Mouse (Mus musculus): ENCODE data around the gene Gpr108. TPM values are rescaled to one million over a fixed set of nuclear protein-coding genes. Genes with fewer than 3 reads are reported as not detected.

Gene Gpr108
- polyA plus RNA-seq, 1 experiment from 2014 or later: 12.0 TPM

GRCm38 (mm10) chr17:57245311-57245929, 2.8 kb downstream of the Gpr108 start:
- ATAC-seq (ENCODE audit: insufficient read depth): no peak
- Histone ChIP-seq H3K4me3 (replicated peaks) (no peak overlapping the region), H3K27ac (replicated peaks) (no peak overlapping the region), H3K27me3 (peaks cover 11% of the 10 kb centered on the region), H3K9me3 (replicated peaks) (no peaks in the 10 kb centered on the region), H3K4me2 (no peak overlapping the region), H3K9ac (no peak overlapping the region), H3K4me1 (replicated peaks) (peaks cover 41% of the 10 kb centered on the region), H3K36me3 (replicated peaks) (peaks cover 21% of the 10 kb centered on the region; the same call in 1 of the 2 replicates)
- WGBS (ENCODE audit: insufficient replicate concordance): 78% methylated on average over 10 of the region's 10 CpGs

GRCm38 (mm10) chr17:57243650-57244370, 4.4 kb downstream of the Gpr108 start:
- WGBS (ENCODE audit: insufficient replicate concordance): 64% methylated on average over 10 of the region's 10 CpGs
- Histone ChIP-seq H3K9me3 (replicated peaks) (no peaks in the 10 kb centered on the region), H3K4me3 (replicated peaks) (no peak overlapping the region), H3K27ac (replicated peaks) (no peak overlapping the region), H3K4me1 (replicated peaks) (peaks cover 25% of the 10 kb centered on the region), H3K9ac (no peak overlapping the region), H3K27me3 (no peaks in the 10 kb centered on the region), H3K36me3 (replicated peaks) (peaks cover 21% of the 10 kb centered on the region; the same call in 1 of the 2 replicates), H3K4me2 (no peak overlapping the region)
- no peak for ATAC-seq (ENCODE audit: insufficient read depth)

- H3K9me3 ChIP-seq (replicated peaks): no peaks in the 10 kb centered on the region
- 78% methylated on average over 9 of the region's 9 CpGs for WGBS (ENCODE audit: insufficient replicate concordance)
- H3K4me2 ChIP-seq: no peak overlapping the region
- H3K27ac ChIP-seq (replicated peaks): no peak overlapping the region
- peaks cover 49% of the 10 kb centered on the region for H3K36me3 ChIP-seq (replicated peaks)
- no peak overlapping the region for H3K4me3 ChIP-seq (replicated peaks)
- no peak overlapping the region for H3K9ac ChIP-seq
- ATAC-seq (ENCODE audit: insufficient read depth): no peak
- no peaks in the 10 kb centered on the region for H3K27me3 ChIP-seq
- no peaks in the 10 kb centered on the region; the same call in 1 of the 2 replicates for H3K4me1 ChIP-seq (replicated peaks)
Observed at GRCm38 (mm10) chr17:57237181-57237580, 11.1 kb downstream of the Gpr108 start.

- no peak overlapping the region for H3K9ac ChIP-seq
- H3K9me3 ChIP-seq (replicated peaks): no peaks in the 10 kb centered on the region
- no peak overlapping the region for H3K27ac ChIP-seq (replicated peaks)
- H3K4me2 ChIP-seq: peak overlapping the region; percentile 51
- no peaks in the 10 kb centered on the region for H3K27me3 ChIP-seq
- peaks cover 41% of the 10 kb centered on the region for H3K36me3 ChIP-seq (replicated peaks)
- peak overlapping the region; percentile 49 for H3K4me3 ChIP-seq (replicated peaks)
- ATAC-seq (ENCODE audit: insufficient read depth): 0 out of 2 replicates have a peak, but pooled peaks have one; percentile 5
- H3K4me1 ChIP-seq (replicated peaks): peaks cover 8% of the 10 kb centered on the region
- 69% methylated on average over 5 of the region's 5 CpGs for WGBS (ENCODE audit: insufficient replicate concordance)
Observed at GRCm38 (mm10) chr17:57235803-57236202, 12.4 kb downstream of the Gpr108 start.

GRCm38 (mm10) chr17:57234254-57234928, 13.9 kb downstream of the Gpr108 start:
- peak overlapping the region; percentile 51 for H3K4me2 ChIP-seq

GRCm38 (mm10) chr17:57233038-57233437, 15.2 kb downstream of the Gpr108 start:
- peak; percentile 70 for ATAC-seq (ENCODE audit: insufficient read depth)
- peak overlapping the region; percentile 49 for H3K4me3 ChIP-seq (replicated peaks)
- WGBS (ENCODE audit: insufficient replicate concordance): 51% methylated on average over 7 of the region's 7 CpGs
- no peaks in the 10 kb centered on the region for H3K27me3 ChIP-seq
- H3K9me3 ChIP-seq (replicated peaks): no peaks in the 10 kb centered on the region
- H3K27ac ChIP-seq (replicated peaks): peak overlapping the region; percentile 67
- H3K9ac ChIP-seq: no peak overlapping the region
- peaks cover 37% of the 10 kb centered on the region for H3K36me3 ChIP-seq (replicated peaks)
- peak overlapping the region; percentile 23; the same call in 1 of the 2 replicates for H3K4me2 ChIP-seq
- H3K4me1 ChIP-seq (replicated peaks): peaks cover 27% of the 10 kb centered on the region

More at GRCm38 (mm10) chr17:57234254-57234928, 13.9 kb downstream of the Gpr108 start:
- Histone ChIP-seq H3K27me3 (no peaks in the 10 kb centered on the region), H3K4me3 (replicated peaks) (peak overlapping the region; percentile 49), H3K4me1 (replicated peaks) (peaks cover 20% of the 10 kb centered on the region), H3K9ac (no peak overlapping the region; the same call in 1 of the 2 replicates), H3K36me3 (replicated peaks) (peaks cover 41% of the 10 kb centered on the region), H3K27ac (replicated peaks) (peak overlapping the region; percentile 67), H3K9me3 (replicated peaks) (no peaks in the 10 kb centered on the region)
- WGBS (ENCODE audit: insufficient replicate concordance): 61% methylated on average over 12 of the region's 12 CpGs
- ATAC-seq (ENCODE audit: insufficient read depth): no peak

- 55% methylated on average over 1 of the region's 1 CpGs for WGBS (ENCODE audit: insufficient replicate concordance)
- H3K4me1 ChIP-seq (replicated peaks): peaks cover 27% of the 10 kb centered on the region
- ATAC-seq (ENCODE audit: insufficient read depth): no peak
- H3K4me3 ChIP-seq (replicated peaks): no peak overlapping the region
- no peaks in the 10 kb centered on the region for H3K27me3 ChIP-seq
- peak overlapping the region; percentile 23; the same call in 1 of the 2 replicates for H3K4me2 ChIP-seq
- peak overlapping the region; percentile 58 for H3K27ac ChIP-seq (replicated peaks)
- peaks cover 28% of the 10 kb centered on the region for H3K36me3 ChIP-seq (replicated peaks)
- H3K9me3 ChIP-seq (replicated peaks): no peaks in the 10 kb centered on the region
- no peak overlapping the region for H3K9ac ChIP-seq
Observed at GRCm38 (mm10) chr17:57232200-57232599, 16.0 kb downstream of the Gpr108 start.

- H3K27ac ChIP-seq (replicated peaks): peak overlapping the region; percentile 58
Observed at GRCm38 (mm10) chr17:57231321-57231771, 16.9 kb downstream of the Gpr108 start.

GRCm38 (mm10) chr17:57230728-57231125, 17.5 kb downstream of the Gpr108 start:
- peaks cover 13% of the 10 kb centered on the region for H3K36me3 ChIP-seq (replicated peaks)
- peak overlapping the region; percentile 33 for H3K27ac ChIP-seq (replicated peaks)
- peak overlapping the region; percentile 27; the same call in 1 of the 2 replicates for H3K4me2 ChIP-seq
- H3K27me3 ChIP-seq: no peaks in the 10 kb centered on the region
- peak; percentile 8; the same call in 1 of the 2 replicates for ATAC-seq (ENCODE audit: insufficient read depth)
- H3K4me3 ChIP-seq (replicated peaks): no peak overlapping the region
- H3K9ac ChIP-seq: no peak overlapping the region
- H3K4me1 ChIP-seq (replicated peaks): peaks cover 27% of the 10 kb centered on the region
- 21% methylated on average over 6 of the region's 6 CpGs for WGBS (ENCODE audit: insufficient replicate concordance)
- H3K9me3 ChIP-seq (replicated peaks): no peaks in the 10 kb centered on the region

More at GRCm38 (mm10) chr17:57231321-57231771, 16.9 kb downstream of the Gpr108 start:
- no peak for ATAC-seq (ENCODE audit: insufficient read depth)
- Histone ChIP-seq H3K9me3 (replicated peaks) (no peaks in the 10 kb centered on the region), H3K4me1 (replicated peaks) (peaks cover 27% of the 10 kb centered on the region), H3K9ac (no peak overlapping the region), H3K4me2 (peak overlapping the region; percentile 27), H3K36me3 (replicated peaks) (peaks cover 20% of the 10 kb centered on the region), H3K27me3 (no peaks in the 10 kb centered on the region), H3K4me3 (replicated peaks) (no peak overlapping the region)

GRCm38 (mm10) chr17:57229851-57230727, 18.2 kb downstream of the Gpr108 start:
- Histone ChIP-seq H3K4me1 (replicated peaks) (peaks cover 31% of the 10 kb centered on the region), H3K4me3 (replicated peaks) (no peak overlapping the region), H3K36me3 (replicated peaks) (peaks cover 9% of the 10 kb centered on the region; the same call in 1 of the 2 replicates), H3K4me2 (peak overlapping the region; percentile 23; the same call in 1 of the 2 replicates), H3K27me3 (no peaks in the 10 kb centered on the region), H3K9ac (no peak overlapping the region), H3K27ac (replicated peaks) (peak overlapping the region; percentile 33), H3K9me3 (replicated peaks) (no peaks in the 10 kb centered on the region)
- no peak for ATAC-seq (ENCODE audit: insufficient read depth)
- 48% methylated on average over 15 of the region's 15 CpGs for whole genome bisulfite sequencing (ENCODE audit: insufficient replicate concordance)

Measured in liver, embryonic 15.5 days (tissue).